ENCODE assay signal across 9 mouse cellular contexts in the genomic region with DNA sequence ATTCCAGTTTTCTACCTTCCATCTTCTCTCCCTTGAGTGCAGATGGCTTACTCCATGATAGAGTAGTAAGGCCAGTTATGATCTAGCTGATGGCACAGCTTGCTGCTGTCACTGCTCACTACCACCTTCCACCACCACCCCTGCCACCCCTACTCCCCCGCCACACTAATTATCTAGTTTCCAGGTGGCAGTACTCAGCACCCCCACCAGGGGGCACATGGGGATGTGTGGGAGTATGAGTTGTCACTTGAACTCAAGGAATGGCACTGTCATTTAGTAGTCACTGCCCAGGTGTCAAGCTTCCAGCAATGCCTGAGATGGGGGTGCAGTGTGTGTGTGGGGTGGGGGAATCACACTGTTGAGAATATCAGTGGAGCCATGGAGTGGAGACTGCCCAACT. TPM values are rescaled to one million over a fixed set of nuclear protein-coding genes. Genes with fewer than 3 reads are reported as not detected.
DNase-seq lines count a peak whose midpoint lies in the region; ATAC-seq and TF ChIP-seq lines count a peak whose summit lies in the region.
"Had no signal": no experiment of that assay in that cellular context is flagged by ENCODE, and none has a peak within 500 bp of the region (broad histone marks: within the 10 kb centered on the region; RNA-seq: fewer than 3 reads in every experiment).

No protein-coding gene starts in this region.

- no peaks in the 10 kb centered on the region for H3K79me2 ChIP-seq in liver, adult 2 months (ENCODE audit: control insufficient read depth, insufficient read depth, low read length)

- no peaks in the 10 kb centered on the region for H3K4me1 ChIP-seq in kidney, embryonic 14.5 days (ENCODE audit: control insufficient read depth, insufficient read depth, low read length)
- H3K4me1 ChIP-seq in E14TG2a.4 (replicated peaks; ENCODE audit: low read depth, low read length), result peaks cover 34% of the 10 kb centered on the region
- no peaks in the 10 kb centered on the region for H3K4me1 ChIP-seq in liver, adult 2 months (ENCODE audit: control insufficient read depth, insufficient read depth, low read length)

- no peaks in the 10 kb centered on the region for H3K27me3 ChIP-seq in kidney, embryonic 14.5 days (ENCODE audit: control insufficient read depth, insufficient read depth, low read length)
- peaks cover 17% of the 10 kb centered on the region for H3K27me3 ChIP-seq in E14TG2a.4 (ENCODE audit: insufficient read depth, low read length)
- H3K27me3 ChIP-seq in liver, adult 2 months (ENCODE audit: control insufficient read depth, insufficient read depth, low read length), result no peaks in the 10 kb centered on the region

- no peak for TF ChIP-seq POLR2A in liver, adult 2 months (IDR thresholded peaks at IDR 0.05; ENCODE audit: extremely low read depth, insufficient read depth, low read length)

- DNase-seq in kidney, adult 11 months, result peak; percentile 40
- DNase-seq in adrenal gland, postnatal 25 days, result peak; percentile 78
- DNase-seq in gastrocnemius, postnatal 10 days, result peak; percentile 80
- DNase-seq in liver, adult 2 months (ENCODE audit: extremely low read depth, low read depth, low spot score), result peak; percentile 19
- peak; percentile 48 for DNase-seq in retina, postnatal 7 days (ENCODE audit: low read depth, low spot score)
- peak; percentile 49 for DNase-seq in yolk sac, embryonic 10.5 days (ENCODE audit: low spot score)

- 18% methylated on average over 1 of the region's 1 CpGs for WGBS in kidney, embryonic 14.5 days
- WGBS in liver, adult 2 months, result 10% methylated on average over 1 of the region's 1 CpGs

- no peak overlapping the region for H3K9ac ChIP-seq in kidney, embryonic 14.5 days (ENCODE audit: low read depth, low read length)
- no peak overlapping the region for H3K9ac ChIP-seq in liver, adult 2 months (ENCODE audit: low read depth, low read length)

- no peaks in the 10 kb centered on the region for H3K36me3 ChIP-seq in kidney, embryonic 14.5 days (ENCODE audit: control insufficient read depth, insufficient read depth, low read length)
- no peaks in the 10 kb centered on the region for H3K36me3 ChIP-seq in E14TG2a.4 (ENCODE audit: insufficient read depth, low read length)
- H3K36me3 ChIP-seq in liver, adult 2 months (ENCODE audit: control insufficient read depth, insufficient read depth, low read length), result no peaks in the 10 kb centered on the region

- H3K4me3 ChIP-seq in kidney, embryonic 14.5 days (ENCODE audit: low read length), result no peak overlapping the region
- H3K4me3 ChIP-seq in E14TG2a.4 (replicated peaks; ENCODE audit: low read length), result no peak overlapping the region
- no peak overlapping the region for H3K4me3 ChIP-seq in liver, adult 2 months (ENCODE audit: insufficient read depth, low read depth, low read length)

- H3K4me2 ChIP-seq in kidney, embryonic 14.5 days (replicated peaks; ENCODE audit: low read depth, low read length), result no peak overlapping the region

- ATAC-seq in kidney, embryonic 14.5 days (ENCODE audit: low FRiP score, low TSS enrichment), result no peak

- no peak overlapping the region for H3K27ac ChIP-seq in kidney, embryonic 14.5 days (ENCODE audit: low read depth, low read length)
- no peak overlapping the region for H3K27ac ChIP-seq in liver, adult 2 months (replicated peaks; ENCODE audit: insufficient read depth, low read depth, low read length)

- peak; percentile 85 for TF ChIP-seq CTCF in E14TG2a.4 (conservative IDR thresholded peaks at IDR 0.05; ENCODE audit: low read length)
- TF ChIP-seq CTCF in liver, adult 2 months (IDR thresholded peaks at IDR 0.05; ENCODE audit: low read depth, low read length), result peak; percentile 80

- H3K9me3 ChIP-seq in kidney, embryonic 14.5 days (ENCODE audit: control insufficient read depth, low read length), result no peaks in the 10 kb centered on the region
- H3K9me3 ChIP-seq in E14TG2a.4 (ENCODE audit: low read length), result no peaks in the 10 kb centered on the region

RNA-seq across cellular contexts. Expression of a gene that starts 25.4 kb away (rescaled TPM):
- polyA plus RNA-seq in kidney, embryonic 14.5 days (2014; fragmentation: Nextera tagmentation; extraction: Ambion mirVana), result not detected in 2 replicates
- not detected in 2 replicates for total RNA-seq in adrenal gland, postnatal 25 days (2021)
- total RNA-seq in gastrocnemius, postnatal 10 days (2021), result not detected
- total RNA-seq in liver, adult 2 months (2014; rRNA removed), result not detected in 2 replicates
- not detected in 2 replicates for polyA plus RNA-seq in liver, adult 2 months (2012; rRNA removed)
- polyA plus RNA-seq: frontal cortex, adult 2 months had no signal

Comparison
In these comparisons a context has a peak if more than half of its experiments do, and no peak if none do; other contexts are left out.
1. DNase-seq: peak in every context shown above with its lines; median percentile 80 in gastrocnemius, postnatal 10 days; 78 in adrenal gland, postnatal 25 days; 49 in yolk sac, embryonic 10.5 days; 48 in retina, postnatal 7 days; 40 in kidney, adult 11 months; 19 in liver, adult 2 months.